Mouse (Mus musculus): Measurements from ENCODE around the gene Spsb3. TPM values are rescaled to one million over a fixed set of nuclear protein-coding genes. Genes with fewer than 3 reads are reported as not detected.
A peak's percentile ranks its signal among the peaks of the same experiment; 100 is the strongest.

Spsb3 gene
- polyA plus RNA-seq, 1 experiment: 47.2 TPM

- no peaks in the 10 kb centered on the region; the same call in 1 of the 2 replicates for H3K4me1 ChIP-seq (ENCODE audit: control insufficient read depth, insufficient read depth, low read length)
- WGBS: 73% methylated on average over 10 of the region's 10 CpGs
- TF ChIP-seq CTCF (IDR thresholded peaks at IDR 0.05; ENCODE audit: control insufficient read depth, insufficient read depth, low read length): no peak
- no peak for TF ChIP-seq POLR2A (IDR thresholded peaks at IDR 0.05; ENCODE audit: borderline replicate concordance, control insufficient read depth, low read depth, low read length)
- H3K27ac ChIP-seq (ENCODE audit: control insufficient read depth, insufficient read depth, low read depth, low read length, poor library complexity): no peak overlapping the region
- no peak overlapping the region for H3K4me3 ChIP-seq (replicated peaks; ENCODE audit: control insufficient read depth, low read depth, low read length)
Observed at GRCm38 (mm10) chr17:24877336-24878116, 8.9 kb upstream of the Spsb3 start.

- Histone ChIP-seq H3K27ac (ENCODE audit: control insufficient read depth, insufficient read depth, low read depth, low read length, poor library complexity) (no peak overlapping the region), H3K4me3 (replicated peaks; ENCODE audit: control insufficient read depth, low read depth, low read length) (no peak overlapping the region), H3K4me1 (ENCODE audit: control insufficient read depth, insufficient read depth, low read length) (no peaks in the 10 kb centered on the region; the same call in 1 of the 2 replicates)
- TF ChIP-seq CTCF (IDR thresholded peaks at IDR 0.05; ENCODE audit: control insufficient read depth, insufficient read depth, low read length) (no peak), POLR2A (IDR thresholded peaks at IDR 0.05; ENCODE audit: borderline replicate concordance, control insufficient read depth, low read depth, low read length) (no peak)
- WGBS: 61% methylated on average over 5 of the region's 5 CpGs
Observed at GRCm38 (mm10) chr17:24878117-24878397, 8.4 kb upstream of the Spsb3 start.

- H3K4me1 ChIP-seq (ENCODE audit: control insufficient read depth, insufficient read depth, low read length): no peaks in the 10 kb centered on the region; the same call in 1 of the 2 replicates
- no peak for TF ChIP-seq CTCF (IDR thresholded peaks at IDR 0.05; ENCODE audit: control insufficient read depth, insufficient read depth, low read length)
- TF ChIP-seq POLR2A (IDR thresholded peaks at IDR 0.05; ENCODE audit: borderline replicate concordance, control insufficient read depth, low read depth, low read length): no peak
- no peak overlapping the region for H3K4me3 ChIP-seq (replicated peaks; ENCODE audit: control insufficient read depth, low read depth, low read length)
- H3K27ac ChIP-seq (ENCODE audit: control insufficient read depth, insufficient read depth, low read depth, low read length, poor library complexity): no peak overlapping the region
- WGBS: 83% methylated on average over 8 of the region's 8 CpGs
Observed at GRCm38 (mm10) chr17:24878531-24878930, 7.9 kb upstream of the Spsb3 start.

GRCm38 (mm10) chr17:24881738-24882440, 4.6 kb upstream of the Spsb3 start:
- 39% methylated on average over 7 of the region's 7 CpGs for WGBS

GRCm38 (mm10) chr17:24884391-24884790, 2.1 kb upstream of the Spsb3 start:
- TF ChIP-seq CTCF (IDR thresholded peaks at IDR 0.05; ENCODE audit: control insufficient read depth, insufficient read depth, low read length): no peak
- TF ChIP-seq POLR2A (IDR thresholded peaks at IDR 0.05; ENCODE audit: borderline replicate concordance, control insufficient read depth, low read depth, low read length): no peak
- Histone ChIP-seq H3K4me3 (replicated peaks; ENCODE audit: control insufficient read depth, low read depth, low read length) (no peak overlapping the region), H3K4me1 (ENCODE audit: control insufficient read depth, insufficient read depth, low read length) (peaks cover 7% of the 10 kb centered on the region), H3K27ac (ENCODE audit: control insufficient read depth, insufficient read depth, low read depth, low read length, poor library complexity) (no peak overlapping the region)
- 84% methylated on average over 6 of the region's 6 CpGs for WGBS

More at GRCm38 (mm10) chr17:24881738-24882440, 4.6 kb upstream of the Spsb3 start:
- H3K27ac ChIP-seq (ENCODE audit: control insufficient read depth, insufficient read depth, low read depth, low read length, poor library complexity): no peak overlapping the region
- H3K4me3 ChIP-seq (replicated peaks; ENCODE audit: control insufficient read depth, low read depth, low read length): no peak overlapping the region
- TF ChIP-seq POLR2A (IDR thresholded peaks at IDR 0.05; ENCODE audit: borderline replicate concordance, control insufficient read depth, low read depth, low read length): no peak
- TF ChIP-seq CTCF (IDR thresholded peaks at IDR 0.05; ENCODE audit: control insufficient read depth, insufficient read depth, low read length): peak; percentile 69
- peaks cover 3% of the 10 kb centered on the region for H3K4me1 ChIP-seq (ENCODE audit: control insufficient read depth, insufficient read depth, low read length)

GRCm38 (mm10) chr17:24885356-24886133, 898 bp upstream of the Spsb3 start:
- H3K27ac ChIP-seq (ENCODE audit: control insufficient read depth, insufficient read depth, low read depth, low read length, poor library complexity): no peak overlapping the region
- WGBS: 21% methylated on average over 22 of the region's 22 CpGs
- TF ChIP-seq CTCF (IDR thresholded peaks at IDR 0.05; ENCODE audit: control insufficient read depth, insufficient read depth, low read length) (no peak), POLR2A (IDR thresholded peaks at IDR 0.05; ENCODE audit: borderline replicate concordance, control insufficient read depth, low read depth, low read length) (no peak)
- H3K4me3 ChIP-seq (replicated peaks; ENCODE audit: control insufficient read depth, low read depth, low read length): peak overlapping the region; percentile 78
- peaks cover 7% of the 10 kb centered on the region for H3K4me1 ChIP-seq (ENCODE audit: control insufficient read depth, insufficient read depth, low read length)

- Histone ChIP-seq H3K4me3 (replicated peaks; ENCODE audit: control insufficient read depth, low read depth, low read length) (peak overlapping the region; percentile 82), H3K27ac (ENCODE audit: control insufficient read depth, insufficient read depth, low read depth, low read length, poor library complexity) (peak overlapping the region; percentile 90), H3K4me1 (ENCODE audit: control insufficient read depth, insufficient read depth, low read length) (peaks cover 7% of the 10 kb centered on the region)
- TF ChIP-seq POLR2A (IDR thresholded peaks at IDR 0.05; ENCODE audit: borderline replicate concordance, control insufficient read depth, low read depth, low read length) (no peak), CTCF (IDR thresholded peaks at IDR 0.05; ENCODE audit: control insufficient read depth, insufficient read depth, low read length) (no peak)
- WGBS: under 1% methylated on average over 18 of the region's 18 CpGs
Observed at GRCm38 (mm10) chr17:24886932-24887271, 459 bp downstream of the Spsb3 start.

Measured in bone marrow, adult 2 months (tissue).